Mouse (Mus musculus): ENCODE measurements at regions not wholly inside any gene's neighbourhood (a gene's known extent, or its start where the extent isn't known, plus 50 kb on each side); places are given as distances from the start of the nearest gene placed in this dataset.

DNA sequence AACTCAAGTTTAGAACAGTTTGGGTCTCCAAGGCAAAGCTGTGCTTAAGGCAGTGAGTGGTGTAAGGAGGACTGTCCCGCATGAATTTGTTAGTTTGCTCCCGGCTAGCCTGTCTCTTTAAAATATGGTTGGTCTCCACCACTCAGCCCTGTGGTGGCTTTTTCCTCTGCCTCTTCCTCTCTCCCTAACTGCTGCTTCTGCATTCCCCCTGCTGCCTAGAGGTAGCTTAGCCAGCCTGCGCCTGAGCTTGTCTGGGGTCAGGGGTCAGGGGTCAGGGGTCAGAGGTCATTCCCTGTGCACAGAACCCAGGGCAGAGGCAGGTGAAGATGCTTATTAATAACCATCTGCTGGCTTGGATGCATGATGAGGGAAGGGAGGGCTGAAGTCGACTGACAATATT is 69.5 kb downstream of the Tnp1 start:
- TF ChIP-seq CTCF (IDR thresholded peaks at IDR 0.05; ENCODE audit: low read depth): no peak
- TF ChIP-seq EP300 (IDR thresholded peaks at IDR 0.05; ENCODE audit: low read depth): no peak
- no peaks in the 10 kb centered on the region for H3K9me3 ChIP-seq (replicated peaks; ENCODE audit: control insufficient read depth, low read length)
- no peaks in the 10 kb centered on the region for H3K36me3 ChIP-seq (replicated peaks; ENCODE audit: control insufficient read depth, insufficient read depth, low read length)
- H3K27ac ChIP-seq (ENCODE audit: low read depth): no peak overlapping the region
- H3K27me3 ChIP-seq (ENCODE audit: control insufficient read depth, insufficient read depth, low read length): no peaks in the 10 kb centered on the region
- H3K4me1 ChIP-seq (ENCODE audit: control insufficient read depth, insufficient read depth): peaks cover 40% of the 10 kb centered on the region
- WGBS: 18% methylated on average over 4 of the region's 4 CpGs
- H3K4me2 ChIP-seq (ENCODE audit: low read depth, low read length): no peak overlapping the region
- H3K4me3 ChIP-seq (ENCODE audit: low read depth, low read length): no peak overlapping the region
- ATAC-seq (ENCODE audit: insufficient read depth, low read depth) (no peak), DNase-seq (ENCODE audit: low spot score) (no peak)
- no peak overlapping the region for H3K9ac ChIP-seq (replicated peaks; ENCODE audit: low read depth, low read length)

DNA sequence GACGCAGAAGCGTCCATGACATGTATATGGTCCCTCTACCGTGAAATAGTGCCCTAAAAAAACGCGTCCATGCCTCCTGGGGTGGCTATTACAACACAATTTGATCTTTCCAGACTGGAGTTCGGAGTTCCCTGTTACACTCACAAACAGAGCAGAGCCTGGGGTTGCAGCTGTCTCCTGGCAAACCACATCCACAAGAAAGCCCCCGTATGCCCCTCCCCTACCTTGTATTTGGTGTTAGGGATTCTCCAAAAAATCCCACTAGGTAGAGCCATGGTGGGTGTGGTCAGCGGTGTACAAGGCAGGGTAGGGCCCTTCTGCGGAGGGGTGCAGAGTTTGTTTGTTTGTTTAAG is 70.0 kb downstream of the Tnp1 start:
- Histone ChIP-seq H3K9ac (replicated peaks; ENCODE audit: low read depth, low read length) (no peak overlapping the region), H3K4me3 (ENCODE audit: low read depth, low read length) (no peak overlapping the region), H3K9me3 (replicated peaks; ENCODE audit: control insufficient read depth, low read length) (no peaks in the 10 kb centered on the region), H3K27ac (ENCODE audit: low read depth) (peak overlapping the region; percentile 81), H3K27me3 (ENCODE audit: control insufficient read depth, insufficient read depth, low read length) (no peaks in the 10 kb centered on the region), H3K4me2 (ENCODE audit: low read depth, low read length) (peak overlapping the region; percentile 20), H3K36me3 (replicated peaks; ENCODE audit: control insufficient read depth, insufficient read depth, low read length) (no peaks in the 10 kb centered on the region), H3K4me1 (ENCODE audit: control insufficient read depth, insufficient read depth) (peaks cover 40% of the 10 kb centered on the region)
- no peak for TF ChIP-seq CTCF (IDR thresholded peaks at IDR 0.05; ENCODE audit: low read depth)
- DNase-seq (ENCODE audit: low spot score): no peak
- WGBS: 33% methylated on average over 9 of the region's 9 CpGs
- no peak for ATAC-seq (ENCODE audit: insufficient read depth, low read depth)

DNA sequence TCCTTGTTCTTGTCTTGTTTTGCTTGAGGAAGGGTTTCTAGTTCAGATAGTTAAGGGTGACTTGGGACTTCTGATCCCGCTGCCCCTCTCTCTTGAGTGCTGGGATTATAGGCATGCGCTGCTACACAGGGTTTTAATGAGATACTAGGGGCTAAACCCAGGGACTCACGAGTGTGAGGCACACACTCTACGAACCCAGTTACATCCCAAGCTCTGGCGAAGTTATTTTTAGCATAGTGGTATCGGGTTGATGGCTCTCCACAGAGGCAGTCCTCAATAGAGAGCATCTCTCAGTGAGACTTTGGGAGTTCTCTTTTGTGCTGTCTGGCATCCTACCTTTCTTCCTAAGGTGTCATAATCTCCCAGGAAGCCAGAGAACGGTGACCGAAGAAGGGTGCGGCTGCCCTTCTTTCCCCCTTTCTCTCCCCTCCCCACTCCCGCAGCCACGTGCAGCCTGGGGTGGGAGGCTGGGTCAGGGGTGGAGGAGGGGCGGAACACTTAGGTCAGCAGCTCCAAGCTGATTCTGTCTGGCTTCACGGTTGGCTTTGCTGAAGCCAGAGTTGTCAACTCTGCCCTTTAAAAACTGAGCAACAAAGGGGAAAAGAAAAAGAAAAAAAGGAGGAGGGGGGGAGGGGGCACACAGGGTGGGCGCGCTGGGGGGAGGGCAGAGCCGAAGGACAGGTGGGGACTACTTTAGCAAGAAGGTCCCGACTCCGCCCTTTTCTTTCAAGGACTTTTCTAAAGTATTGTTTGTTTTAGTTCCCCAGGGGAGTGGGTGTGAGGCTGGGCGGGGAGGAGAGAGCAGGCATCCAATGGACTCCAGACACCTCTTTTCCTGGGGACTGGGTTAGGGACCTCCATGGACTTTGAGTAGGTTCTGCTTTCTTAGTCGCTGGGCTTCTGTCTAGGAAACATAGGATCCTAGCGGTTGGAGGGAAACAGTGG is 70.4 kb upstream of the Igfbp5 start:
- 0 out of 2 replicates have a peak, but pooled peaks have one; percentile 16 for TF ChIP-seq EP300 (IDR thresholded peaks at IDR 0.05; ENCODE audit: low read depth)
- no peak for TF ChIP-seq CTCF (IDR thresholded peaks at IDR 0.05; ENCODE audit: low read depth)
- Histone ChIP-seq H3K36me3 (replicated peaks; ENCODE audit: control insufficient read depth, insufficient read depth, low read length) (no peaks in the 10 kb centered on the region), H3K27me3 (ENCODE audit: control insufficient read depth, insufficient read depth, low read length) (no peaks in the 10 kb centered on the region), H3K4me2 (ENCODE audit: low read depth, low read length) (peak overlapping the region; percentile 20), H3K4me3 (ENCODE audit: low read depth, low read length) (no peak overlapping the region), H3K9ac (replicated peaks; ENCODE audit: low read depth, low read length) (no peak overlapping the region; the same call in 1 of the 2 replicates), H3K27ac (ENCODE audit: low read depth) (peak overlapping the region; percentile 81), H3K4me1 (ENCODE audit: control insufficient read depth, insufficient read depth) (peaks cover 40% of the 10 kb centered on the region), H3K9me3 (replicated peaks; ENCODE audit: control insufficient read depth, low read length) (no peaks in the 10 kb centered on the region)
- DNase-seq (ENCODE audit: low spot score) (peak; percentile 50), ATAC-seq (ENCODE audit: insufficient read depth, low read depth) (peak; percentile 52)
- WGBS: 10% methylated on average over 21 of the region's 21 CpGs

DNA sequence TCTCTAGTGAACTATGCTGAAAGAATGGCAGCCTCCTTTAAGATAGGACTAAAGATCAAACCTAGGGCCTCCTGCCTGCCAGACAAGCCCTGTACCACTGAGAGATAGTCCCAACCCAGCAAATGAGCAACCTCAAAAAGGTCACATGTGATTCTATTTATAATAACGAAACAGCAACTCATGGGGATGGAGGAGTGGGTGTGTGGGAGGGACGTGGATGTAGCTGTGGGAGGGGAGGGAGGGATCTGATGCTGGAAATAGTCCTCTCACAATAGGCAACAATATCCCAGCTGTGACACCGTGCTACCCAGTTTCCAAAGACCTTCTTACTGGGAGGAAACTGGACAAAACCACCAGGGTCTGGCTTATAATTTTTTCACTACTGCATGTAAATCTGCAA is 69.5 kb upstream of the Igfbp5 start:
- DNase-seq (ENCODE audit: low spot score): peak; percentile 85
- Histone ChIP-seq H3K27ac (ENCODE audit: low read depth) (peak overlapping the region; percentile 81), H3K4me3 (ENCODE audit: low read depth, low read length) (no peak overlapping the region), H3K4me1 (ENCODE audit: control insufficient read depth, insufficient read depth) (peaks cover 40% of the 10 kb centered on the region), H3K36me3 (replicated peaks; ENCODE audit: control insufficient read depth, insufficient read depth, low read length) (no peaks in the 10 kb centered on the region), H3K9me3 (replicated peaks; ENCODE audit: control insufficient read depth, low read length) (no peaks in the 10 kb centered on the region), H3K27me3 (ENCODE audit: control insufficient read depth, insufficient read depth, low read length) (no peaks in the 10 kb centered on the region), H3K4me2 (ENCODE audit: low read depth, low read length) (peak overlapping the region; percentile 20; the same call in 1 of the 2 replicates), H3K9ac (replicated peaks; ENCODE audit: low read depth, low read length) (no peak overlapping the region; the same call in 1 of the 2 replicates)
- ATAC-seq (ENCODE audit: insufficient read depth, low read depth): peak; percentile 85
- WGBS: 6% methylated on average over 3 of the region's 3 CpGs
- TF ChIP-seq CTCF (IDR thresholded peaks at IDR 0.05; ENCODE audit: low read depth) (no peak), EP300 (IDR thresholded peaks at IDR 0.05; ENCODE audit: low read depth) (no peak)

DNA sequence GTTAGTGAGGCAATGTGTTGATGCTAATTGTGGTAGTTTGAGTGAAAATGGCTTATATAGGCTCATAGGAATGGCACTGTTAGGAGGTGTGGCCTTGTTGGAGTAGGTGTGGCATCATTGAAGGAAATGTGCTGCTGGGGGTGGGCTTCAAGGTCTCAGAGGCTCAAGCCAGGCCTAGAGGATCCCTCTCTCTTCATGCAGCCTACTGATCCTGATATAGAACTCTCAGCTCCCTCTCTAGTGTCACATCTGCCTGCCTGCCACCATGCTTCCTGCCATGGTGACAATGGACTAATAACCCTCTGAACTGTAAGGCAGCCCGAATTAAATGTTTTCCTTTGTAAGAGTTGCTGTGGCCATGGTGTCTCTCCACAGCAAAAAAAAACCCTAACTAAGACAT is 68.4 kb upstream of the Igfbp5 start:
- Histone ChIP-seq H3K9me3 (replicated peaks; ENCODE audit: control insufficient read depth, low read length) (no peaks in the 10 kb centered on the region), H3K4me1 (ENCODE audit: control insufficient read depth, insufficient read depth) (peaks cover 40% of the 10 kb centered on the region), H3K9ac (replicated peaks; ENCODE audit: low read depth, low read length) (no peak overlapping the region), H3K4me2 (ENCODE audit: low read depth, low read length) (no peak overlapping the region), H3K27me3 (ENCODE audit: control insufficient read depth, insufficient read depth, low read length) (no peaks in the 10 kb centered on the region), H3K36me3 (replicated peaks; ENCODE audit: control insufficient read depth, insufficient read depth, low read length) (no peaks in the 10 kb centered on the region), H3K27ac (ENCODE audit: low read depth) (peak overlapping the region; percentile 81), H3K4me3 (ENCODE audit: low read depth, low read length) (no peak overlapping the region)
- no peak for TF ChIP-seq CTCF (IDR thresholded peaks at IDR 0.05; ENCODE audit: low read depth)
- no peak for TF ChIP-seq EP300 (IDR thresholded peaks at IDR 0.05; ENCODE audit: low read depth)
- ATAC-seq (ENCODE audit: insufficient read depth, low read depth) (no peak), DNase-seq (ENCODE audit: low spot score) (no peak)
- 77% methylated on average over 1 of the region's 1 CpGs for WGBS
